Mouse (Mus musculus): ENCODE measurements around the gene Napepld. TPM values are rescaled to one million over a fixed set of nuclear protein-coding genes. Genes with fewer than 3 reads are reported as not detected.
"Not testable (repeated sequence)": the region's sequence is repeated elsewhere in the genome, so short reads cannot be mapped to it uniquely, and the experiment has no call there.

Napepld gene
- polyA plus RNA-seq, 1 experiment from 2014 or later, result 3.7 TPM

DNA sequence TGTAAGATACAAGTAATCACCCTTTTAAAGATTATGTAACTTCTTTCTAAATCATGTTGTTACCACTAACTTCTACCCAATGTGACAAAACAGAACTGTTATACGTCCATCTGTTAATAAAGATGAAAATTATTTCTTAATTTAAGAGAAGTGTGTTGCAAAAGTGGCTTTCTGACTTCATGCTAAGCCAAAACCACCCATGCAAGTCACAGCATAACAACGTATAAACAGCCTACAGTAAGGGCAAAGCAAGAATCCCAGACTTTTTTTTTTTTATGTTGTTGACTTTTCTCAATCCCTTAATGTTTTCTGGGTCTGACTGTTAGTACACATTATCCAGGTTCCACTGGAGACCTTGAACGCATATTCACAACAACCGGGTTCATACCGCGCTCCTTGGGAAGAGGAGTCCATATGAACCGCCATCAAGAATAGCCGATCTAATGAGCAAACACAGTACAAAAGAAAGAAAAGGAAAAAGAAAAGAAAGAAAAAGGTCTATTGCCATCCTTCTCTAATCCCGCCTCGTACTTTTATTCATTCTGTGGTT, 849 bp downstream of the Napepld start:
- DNase-seq (ENCODE audit: low spot score), result no peak
- Histone ChIP-seq H3K27me3 (ENCODE audit: insufficient read depth, poor library complexity, severe bottlenecking) (no peaks in the 10 kb centered on the region), H3K4me1 (no peaks in the 10 kb centered on the region), H3K4me3 (peak overlapping the region; percentile 69), H3K36me3 (no peaks in the 10 kb centered on the region), H3K9me3 (no peaks in the 10 kb centered on the region), H3K27ac (no peak overlapping the region)
- 24% methylated on average over 10 of the region's 10 CpGs for WGBS

DNA sequence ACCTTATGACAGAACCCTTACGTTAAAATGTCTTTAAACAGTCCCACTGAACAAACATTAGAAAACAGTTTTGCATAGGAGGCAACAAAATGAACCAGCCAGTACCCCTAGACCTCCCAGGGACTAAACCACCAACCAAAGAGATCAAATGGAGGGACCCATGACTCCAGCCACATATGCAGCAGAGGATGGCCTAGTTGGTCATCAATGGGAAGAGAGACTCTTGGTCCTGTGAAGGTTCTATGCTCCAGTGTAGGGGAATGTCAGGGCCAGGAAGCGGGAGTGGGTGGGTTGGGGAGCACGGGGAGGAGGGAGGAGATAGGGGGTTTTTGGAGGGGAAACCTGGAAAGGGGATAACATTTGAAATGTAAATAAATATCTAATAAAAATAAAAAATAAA, 1.6 kb downstream of the Napepld start:
- not testable (repeated sequence) for H3K4me3 ChIP-seq; H3K9me3 ChIP-seq; H3K27me3 ChIP-seq (ENCODE audit: insufficient read depth, poor library complexity, severe bottlenecking); H3K27ac ChIP-seq; DNase-seq (ENCODE audit: low spot score); H3K4me1 ChIP-seq; H3K36me3 ChIP-seq
- WGBS, result 91% methylated on average over 3 of the region's 3 CpGs

DNA sequence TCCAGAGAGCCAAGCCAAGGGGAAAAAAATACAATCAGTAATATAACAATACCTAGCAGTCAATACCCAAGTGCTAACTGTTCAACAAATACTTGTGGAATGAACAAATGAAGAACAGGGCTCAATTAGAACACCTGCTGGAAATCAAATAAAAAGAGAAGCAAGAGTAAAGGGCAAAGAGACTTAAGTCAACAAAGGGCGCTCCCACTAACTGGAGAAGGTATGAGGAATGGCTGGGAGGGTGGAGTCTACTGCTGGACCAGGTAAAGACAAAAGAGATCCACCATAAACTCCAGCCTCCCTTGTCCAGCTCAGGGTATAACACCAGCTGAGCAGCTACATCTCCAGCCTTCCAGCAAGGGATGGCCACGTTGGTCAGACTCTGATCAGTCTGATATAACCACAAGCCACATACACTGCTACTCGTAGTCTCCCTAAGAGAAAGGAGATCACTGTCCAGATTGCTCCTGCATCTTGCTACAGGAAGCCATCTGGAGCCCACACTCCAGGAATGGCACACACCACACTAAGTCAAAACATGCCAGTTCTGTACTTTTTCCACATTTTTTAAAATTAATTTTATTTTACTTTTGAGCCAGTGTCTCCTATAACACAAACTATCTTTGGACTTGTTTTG, 6.2 kb downstream of the Napepld start:
- Histone ChIP-seq H3K27ac (no peak overlapping the region), H3K27me3 (ENCODE audit: insufficient read depth, poor library complexity, severe bottlenecking) (no peaks in the 10 kb centered on the region), H3K9me3 (no peaks in the 10 kb centered on the region), H3K4me1 (no peaks in the 10 kb centered on the region), H3K36me3 (no peaks in the 10 kb centered on the region), H3K4me3 (no peak overlapping the region)
- DNase-seq (ENCODE audit: low spot score), result no peak
- WGBS, result 77% methylated on average over 3 of the region's 3 CpGs

DNA sequence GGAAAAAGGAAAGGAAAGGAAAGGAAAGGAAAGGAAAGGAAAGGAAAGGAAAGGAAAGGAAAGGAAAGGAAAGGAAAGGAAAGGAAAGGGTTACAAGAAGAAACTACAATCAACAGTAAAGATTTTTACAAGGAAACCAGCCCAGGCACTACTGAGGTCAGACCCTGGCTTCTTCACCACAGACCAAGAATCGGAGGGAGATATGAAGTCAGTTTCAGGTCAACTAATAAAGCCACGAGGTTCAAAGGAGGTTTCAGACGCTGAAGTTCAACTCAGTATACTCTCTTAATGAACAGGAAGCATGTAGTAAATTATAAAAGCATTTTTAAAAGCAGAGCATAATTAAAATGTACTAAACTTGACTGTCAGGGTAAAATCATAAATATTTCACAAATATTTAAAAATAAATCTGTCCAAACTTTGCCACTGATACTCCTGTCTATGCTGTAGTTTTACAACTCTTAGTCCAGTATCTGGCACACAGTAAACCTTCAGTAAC, 7.8 kb downstream of the Napepld start:
- Histone ChIP-seq H3K27me3 (ENCODE audit: insufficient read depth, poor library complexity, severe bottlenecking) (no peaks in the 10 kb centered on the region), H3K27ac (no peak overlapping the region), H3K9me3 (no peaks in the 10 kb centered on the region), H3K4me3 (no peak overlapping the region), H3K36me3 (no peaks in the 10 kb centered on the region), H3K4me1 (no peaks in the 10 kb centered on the region)
- 76% methylated on average over 3 of the region's 3 CpGs for WGBS
- no peak for DNase-seq (ENCODE audit: low spot score)

DNA sequence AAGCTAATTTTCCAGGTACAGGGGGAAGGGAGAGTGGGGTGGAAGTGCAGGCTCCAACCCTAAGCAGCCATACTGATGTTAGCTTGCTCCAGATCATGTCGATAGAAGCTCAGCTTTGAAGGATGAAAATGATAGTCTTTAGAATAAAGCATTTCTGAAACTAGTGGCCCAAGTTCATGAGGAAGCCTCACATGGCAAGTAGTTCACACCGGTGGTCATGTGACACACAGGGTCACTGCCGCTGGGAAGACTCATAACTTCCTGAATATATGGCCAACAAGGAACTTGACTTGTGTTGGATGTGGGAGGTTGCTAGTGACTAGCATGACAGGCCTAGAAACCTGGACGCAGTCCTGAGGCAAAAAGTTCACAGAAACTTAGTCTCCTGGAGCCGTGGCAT, 9.0 kb downstream of the Napepld start:
- WGBS, result 83% methylated on average over 5 of the region's 5 CpGs
- H3K27me3 ChIP-seq (ENCODE audit: insufficient read depth, poor library complexity, severe bottlenecking), result no peaks in the 10 kb centered on the region
- H3K36me3 ChIP-seq, result no peaks in the 10 kb centered on the region
- H3K27ac ChIP-seq, result no peak overlapping the region
- DNase-seq (ENCODE audit: low spot score), result no peak
- H3K4me3 ChIP-seq, result no peak overlapping the region
- no peaks in the 10 kb centered on the region for H3K4me1 ChIP-seq
- H3K9me3 ChIP-seq, result no peaks in the 10 kb centered on the region

DNA sequence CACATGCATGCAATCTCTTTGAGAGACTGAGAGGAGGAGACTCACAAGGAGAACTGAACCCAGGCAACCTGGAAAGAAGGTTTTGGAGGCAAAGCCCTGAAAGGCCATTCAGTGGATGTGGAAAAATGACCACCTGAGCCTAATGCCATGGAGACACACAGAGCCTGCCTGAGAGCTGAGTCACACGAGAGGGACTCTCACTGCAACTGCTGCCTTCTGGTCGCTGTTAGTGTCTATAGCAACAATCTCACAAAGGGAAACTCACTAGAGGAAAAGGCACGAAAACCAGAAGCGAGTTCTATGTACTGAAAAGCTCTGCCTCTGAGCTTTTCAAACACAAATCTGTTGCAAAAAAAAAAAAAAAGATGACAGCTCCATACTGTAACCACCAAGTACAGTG, 14.2 kb downstream of the Napepld start:
- no peaks in the 10 kb centered on the region for H3K36me3 ChIP-seq
- no peak overlapping the region for H3K27ac ChIP-seq
- H3K9me3 ChIP-seq, result no peaks in the 10 kb centered on the region
- no peak for DNase-seq (ENCODE audit: low spot score)
- H3K4me1 ChIP-seq, result 0 out of 2 replicates have a peak, but pooled peaks cover 4% of the 10 kb centered on the region
- WGBS, result 34% methylated on average over 4 of the region's 4 CpGs
- no peaks in the 10 kb centered on the region for H3K27me3 ChIP-seq (ENCODE audit: insufficient read depth, poor library complexity, severe bottlenecking)
- H3K4me3 ChIP-seq, result no peak overlapping the region

DNA sequence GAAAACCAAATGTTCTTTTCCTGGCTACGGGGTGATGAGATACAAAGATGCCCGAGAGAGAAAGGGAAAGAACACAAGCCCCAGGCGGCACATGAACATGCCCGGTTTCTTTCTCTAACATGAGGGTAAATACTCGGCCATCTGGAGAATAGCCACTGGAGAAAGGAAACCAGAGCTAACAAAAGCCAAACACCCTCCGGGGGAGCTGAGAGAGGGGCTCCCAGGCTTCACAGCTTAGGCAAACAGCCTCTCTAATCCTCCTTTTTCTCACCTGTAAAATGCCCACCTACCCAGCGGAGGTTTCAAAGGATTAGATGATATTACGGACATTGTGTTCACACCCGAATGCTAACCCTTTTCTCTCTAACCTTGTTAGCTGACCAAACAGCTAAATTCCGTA, 16.2 kb downstream of the Napepld start:
- Histone ChIP-seq H3K27ac (no peak overlapping the region), H3K27me3 (ENCODE audit: insufficient read depth, poor library complexity, severe bottlenecking) (no peaks in the 10 kb centered on the region), H3K4me1 (peaks cover 13% of the 10 kb centered on the region), H3K9me3 (no peaks in the 10 kb centered on the region), H3K36me3 (no peaks in the 10 kb centered on the region), H3K4me3 (no peak overlapping the region)
- DNase-seq (ENCODE audit: low spot score), result no peak
- WGBS, result 75% methylated on average over 10 of the region's 10 CpGs

DNA sequence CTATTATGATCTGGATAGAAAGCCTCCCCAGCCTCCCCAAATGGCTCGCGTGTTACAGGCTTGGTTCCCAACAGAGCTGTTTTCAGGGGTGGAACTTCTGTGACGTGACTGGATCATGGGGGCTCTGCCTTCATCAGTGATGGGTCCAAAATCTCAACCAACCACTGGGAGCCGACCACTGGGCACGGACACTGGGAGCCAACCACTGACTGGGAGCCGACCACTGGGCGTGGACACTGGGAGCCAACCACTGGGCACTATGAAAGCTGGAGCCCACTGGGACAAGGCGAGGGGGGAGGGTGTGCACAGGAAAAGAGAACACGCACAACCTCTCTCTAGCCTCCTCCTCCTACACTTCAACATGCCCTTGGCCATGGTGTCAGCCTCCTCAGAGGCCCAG, 17.4 kb downstream of the Napepld start:
- no peak overlapping the region for H3K4me3 ChIP-seq
- WGBS, result 86% methylated on average over 9 of the region's 9 CpGs
- no peaks in the 10 kb centered on the region for H3K27me3 ChIP-seq (ENCODE audit: insufficient read depth, poor library complexity, severe bottlenecking)
- no peaks in the 10 kb centered on the region for H3K36me3 ChIP-seq
- no peak overlapping the region for H3K27ac ChIP-seq
- peaks cover 13% of the 10 kb centered on the region for H3K4me1 ChIP-seq
- no peak for DNase-seq (ENCODE audit: low spot score)
- no peaks in the 10 kb centered on the region for H3K9me3 ChIP-seq

DNA sequence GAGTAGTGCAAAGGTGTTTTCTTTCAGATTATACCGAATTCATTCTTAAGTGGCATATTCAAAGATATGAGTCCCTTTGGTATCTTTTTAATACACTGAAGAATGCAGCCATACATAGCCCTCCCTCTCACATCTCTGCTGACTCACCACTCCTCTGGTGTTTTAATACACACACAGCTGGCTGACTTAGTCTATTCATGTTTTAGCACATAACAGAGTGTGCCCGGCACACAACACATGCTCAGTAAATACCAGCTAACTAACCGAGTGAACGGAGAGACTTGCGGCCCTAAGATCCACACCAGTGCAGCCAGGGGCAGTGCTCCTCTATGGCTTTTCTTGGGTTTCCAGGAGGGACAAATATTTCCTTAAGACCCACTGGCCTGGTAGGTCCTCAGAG, 20.3 kb downstream of the Napepld start:
- no peak for DNase-seq (ENCODE audit: low spot score)
- Histone ChIP-seq H3K36me3 (peaks cover 6% of the 10 kb centered on the region; the same call in 1 of the 2 replicates), H3K4me3 (no peak overlapping the region), H3K27me3 (ENCODE audit: insufficient read depth, poor library complexity, severe bottlenecking) (no peaks in the 10 kb centered on the region), H3K4me1 (peaks cover 9% of the 10 kb centered on the region), H3K9me3 (no peaks in the 10 kb centered on the region), H3K27ac (no peak overlapping the region; the same call in 1 of the 2 replicates)
- 84% methylated on average over 5 of the region's 5 CpGs for WGBS

DNA sequence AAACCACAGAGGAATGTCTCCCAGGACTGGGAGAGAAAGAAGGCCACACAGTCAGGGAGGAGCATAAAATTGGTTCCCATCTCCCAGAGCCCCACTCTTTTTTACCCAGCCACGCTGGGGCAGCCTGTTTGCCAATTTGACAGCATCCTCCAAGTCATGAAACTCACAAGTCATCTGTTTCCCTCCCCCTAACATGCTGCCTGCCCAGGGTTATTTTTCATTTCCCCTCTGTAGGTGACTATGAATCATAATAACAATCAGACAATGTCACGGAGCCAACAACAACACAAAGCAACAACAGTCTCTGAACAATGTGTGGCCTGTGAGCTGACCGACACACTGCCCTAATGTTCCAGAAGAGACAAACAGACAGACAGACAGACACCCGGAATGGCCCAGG, 21.2 kb downstream of the Napepld start:
- H3K27me3 ChIP-seq (ENCODE audit: insufficient read depth, poor library complexity, severe bottlenecking), result no peaks in the 10 kb centered on the region
- no peaks in the 10 kb centered on the region for H3K9me3 ChIP-seq
- peaks cover 12% of the 10 kb centered on the region; the same call in 1 of the 2 replicates for H3K36me3 ChIP-seq
- no peak for DNase-seq (ENCODE audit: low spot score)
- 77% methylated on average over 4 of the region's 4 CpGs for WGBS
- H3K4me1 ChIP-seq, result peaks cover 9% of the 10 kb centered on the region
- no peak overlapping the region for H3K27ac ChIP-seq
- no peak overlapping the region for H3K4me3 ChIP-seq

DNA sequence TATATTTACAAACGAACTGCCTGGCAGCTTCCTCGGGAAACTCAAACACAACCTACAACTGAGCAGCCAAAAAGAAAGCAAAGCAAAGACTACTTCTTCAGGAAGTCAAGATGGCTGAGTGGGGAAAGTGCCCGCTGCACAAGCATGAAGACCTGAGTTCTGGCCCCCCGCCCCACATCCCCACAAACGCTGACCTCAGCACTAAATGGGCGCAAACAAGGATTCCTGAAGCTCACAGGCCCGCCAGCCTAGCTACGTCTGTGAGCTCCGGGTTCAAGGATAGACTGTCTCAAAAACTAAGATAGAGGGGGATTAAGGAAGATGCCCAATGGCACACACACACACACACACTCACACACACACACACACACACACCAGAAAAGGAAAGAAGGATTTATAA, 22.8 kb downstream of the Napepld start:
- Histone ChIP-seq H3K4me3 (no peak overlapping the region), H3K27ac (no peak overlapping the region), H3K36me3 (peaks cover 12% of the 10 kb centered on the region; the same call in 1 of the 2 replicates), H3K9me3 (no peaks in the 10 kb centered on the region), H3K27me3 (ENCODE audit: insufficient read depth, poor library complexity, severe bottlenecking) (no peaks in the 10 kb centered on the region), H3K4me1 (peaks cover 16% of the 10 kb centered on the region)
- no peak for DNase-seq (ENCODE audit: low spot score)
- 95% methylated on average over 9 of the region's 9 CpGs for WGBS

DNA sequence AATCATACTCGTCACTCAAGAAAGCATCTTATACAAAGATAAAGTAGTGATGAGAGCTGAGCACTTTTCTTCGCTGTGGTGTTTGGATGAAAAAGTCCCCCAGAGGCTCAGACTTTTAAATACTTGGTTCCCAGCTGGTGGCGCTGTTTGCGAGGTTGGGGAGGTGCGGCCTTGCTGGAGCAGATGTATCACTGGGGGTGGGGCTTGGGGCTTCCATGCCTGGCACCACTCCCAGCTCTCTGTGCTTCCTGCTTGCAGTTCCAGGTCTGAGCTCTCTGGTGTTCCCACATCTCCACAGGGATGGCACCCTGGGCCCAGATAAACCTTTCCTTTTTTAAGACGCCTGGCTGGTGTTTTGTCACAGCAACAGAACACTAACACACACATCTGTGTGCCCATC, 23.3 kb downstream of the Napepld start:
- peaks cover 18% of the 10 kb centered on the region for H3K4me1 ChIP-seq
- no peak overlapping the region for H3K4me3 ChIP-seq
- peaks cover 12% of the 10 kb centered on the region; the same call in 1 of the 2 replicates for H3K36me3 ChIP-seq
- WGBS, result 88% methylated on average over 6 of the region's 6 CpGs
- H3K27ac ChIP-seq, result no peak overlapping the region
- DNase-seq (ENCODE audit: low spot score), result no peak
- no peaks in the 10 kb centered on the region for H3K27me3 ChIP-seq (ENCODE audit: insufficient read depth, poor library complexity, severe bottlenecking)
- no peaks in the 10 kb centered on the region for H3K9me3 ChIP-seq

DNA sequence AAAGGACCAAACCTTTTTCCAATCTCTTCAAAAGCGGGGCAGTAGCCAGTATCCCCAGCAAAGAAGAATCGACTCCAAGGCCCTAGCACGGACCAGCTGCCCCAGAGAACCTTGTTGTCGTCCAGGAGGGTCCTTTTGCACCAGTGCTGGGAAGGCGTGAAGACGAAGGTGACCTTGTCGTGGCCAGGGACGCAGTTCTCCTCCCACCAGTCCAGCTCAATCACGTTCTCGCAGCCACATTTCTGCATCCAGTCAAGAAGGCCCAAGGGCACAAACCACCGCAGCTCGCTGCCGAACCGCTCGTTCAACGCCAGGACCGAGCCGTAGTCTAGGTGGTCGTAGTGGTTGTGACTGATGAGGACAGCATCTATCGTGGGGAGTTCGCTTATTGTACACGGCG, 25.7 kb downstream of the Napepld start:
- H3K36me3 ChIP-seq, result peaks cover 12% of the 10 kb centered on the region; the same call in 1 of the 2 replicates

More for the DNA sequence above, 25.7 kb downstream of the Napepld start:
- 89% methylated on average over 23 of the region's 23 CpGs for WGBS
- Histone ChIP-seq H3K27ac (no peak overlapping the region), H3K9me3 (no peaks in the 10 kb centered on the region), H3K4me1 (peaks cover 9% of the 10 kb centered on the region; the same call in 1 of the 2 replicates), H3K27me3 (ENCODE audit: insufficient read depth, poor library complexity, severe bottlenecking) (no peaks in the 10 kb centered on the region), H3K4me3 (no peak overlapping the region)
- DNase-seq (ENCODE audit: low spot score), result no peak

Measured in heart, embryonic 10.5 days (tissue).